Mouse (Mus musculus) testis, adult 2 months (tissue): ENCODE measurements at regions not wholly inside any gene's neighbourhood (a gene's known extent, or its start where the extent isn't known, plus 50 kb on each side); places are given as distances from the start of the nearest gene placed in this dataset.

ENCODE experiments used
- H3K27ac ChIP-seq: fragments of 200-500 bp; 2 replicates; pipeline ENCODE4 v1.5.1; 2012; ENCODE audit warnings: low read depth, low read length; ENCODE audit not compliant: control insufficient read depth, insufficient read depth
- H3K27me3 ChIP-seq: fragments of 200-500 bp; 2 replicates; pipeline ENCODE4 v1.6.1; 2012; ENCODE audit warnings: mild to moderate bottlenecking, low read length, moderate library complexity; ENCODE audit not compliant: control insufficient read depth, insufficient read depth
- H3K36me3 ChIP-seq: fragments of 200-500 bp; 2 replicates; pipeline ENCODE4 v1.6.1; 2012; ENCODE audit warnings: mild to moderate bottlenecking, low read length; ENCODE audit not compliant: control insufficient read depth, insufficient read depth
- H3K4me1 ChIP-seq: fragments of 200-500 bp; 2 replicates; pipeline ENCODE4 v1.6.1; 2012; ENCODE audit warnings: low read length; ENCODE audit not compliant: control insufficient read depth, insufficient read depth
- H3K4me3 ChIP-seq: fragments of 200-500 bp; 2 replicates; pipeline ENCODE4 v1.5.1; 2012; ENCODE audit warnings: low read depth, mild to moderate bottlenecking, low read length, moderate library complexity, mixed read lengths; ENCODE audit not compliant: control insufficient read depth
- CTCF ChIP-seq: fragments of 200-500 bp; IDR thresholded peaks from 2 replicates; pipeline ENCODE4 v1.5.1; 2012; ENCODE audit warnings: low read depth, mild to moderate bottlenecking, inconsistent platforms, low read length, moderate library complexity; ENCODE audit not compliant: control insufficient read depth, insufficient read depth, insufficient replicate concordance
- POLR2A ChIP-seq: fragments of 200-500 bp; IDR thresholded peaks from 2 replicates; pipeline ENCODE4 v1.6.1; 2012; ENCODE audit warnings: low read depth, mild to moderate bottlenecking, inconsistent platforms, low read length, moderate library complexity; ENCODE audit not compliant: control insufficient read depth

DNA sequence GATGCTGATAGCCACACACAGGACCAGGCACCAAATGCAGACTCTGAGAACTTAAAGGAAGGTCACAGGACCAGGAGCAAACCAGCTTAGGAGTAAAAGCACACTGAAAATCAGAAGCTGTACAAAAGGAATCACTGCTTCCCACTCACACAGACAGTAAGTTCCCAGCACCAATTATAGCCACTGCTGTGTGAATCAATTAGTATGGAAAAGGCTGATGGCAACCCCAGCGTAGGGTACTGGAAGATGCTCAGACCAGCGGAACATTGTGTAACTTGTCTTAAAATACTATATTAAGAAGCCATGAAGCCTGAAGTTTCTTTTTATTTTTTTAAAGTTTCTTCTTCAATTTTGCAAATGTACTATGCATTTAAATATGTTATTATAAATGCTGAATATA, 115.8 kb downstream of the Lnpk start:
- H3K36me3 ChIP-seq = no peaks in the 10 kb centered on the region
- TF ChIP-seq POLR2A = no peak
- TF ChIP-seq CTCF = no peak
- H3K4me1 ChIP-seq = no peaks in the 10 kb centered on the region
- H3K4me3 ChIP-seq = no peak overlapping the region
- H3K27me3 ChIP-seq = no peaks in the 10 kb centered on the region
- H3K27ac ChIP-seq = no peak overlapping the region

GRCm38 (mm10) chr2:74461211-74461844, 117.9 kb downstream of the Lnpk start:
- Histone ChIP-seq H3K4me3 (no peak overlapping the region), H3K27ac (no peak overlapping the region), H3K27me3 (no peaks in the 10 kb centered on the region), H3K36me3 (no peaks in the 10 kb centered on the region), H3K4me1 (no peaks in the 10 kb centered on the region)
- no peak for TF ChIP-seq CTCF
- TF ChIP-seq POLR2A = no peak

GRCm38 (mm10) chr2:74454431-74454830, 124.8 kb downstream of the Lnpk start:
- Histone ChIP-seq H3K27ac (no peak overlapping the region), H3K27me3 (no peaks in the 10 kb centered on the region), H3K4me3 (no peak overlapping the region), H3K36me3 (no peaks in the 10 kb centered on the region), H3K4me1 (no peaks in the 10 kb centered on the region)
- TF ChIP-seq POLR2A (no peak), CTCF (no peak)

GRCm38 (mm10) chr2:74452679-74453078, 126.6 kb downstream of the Lnpk start:
- no peaks in the 10 kb centered on the region for H3K36me3 ChIP-seq
- H3K4me1 ChIP-seq = no peaks in the 10 kb centered on the region
- H3K4me3 ChIP-seq = no peak overlapping the region
- H3K27ac ChIP-seq = no peak overlapping the region
- TF ChIP-seq CTCF = no peak
- TF ChIP-seq POLR2A = no peak
- H3K27me3 ChIP-seq = no peaks in the 10 kb centered on the region

- Histone ChIP-seq H3K4me3 (no peak overlapping the region), H3K27me3 (no peaks in the 10 kb centered on the region), H3K27ac (no peak overlapping the region), H3K4me1 (no peaks in the 10 kb centered on the region), H3K36me3 (no peaks in the 10 kb centered on the region)
- no peak for TF ChIP-seq CTCF
- TF ChIP-seq POLR2A = no peak
These were observed 127.7 kb downstream of the Lnpk start for GRCm38 (mm10) chr2:74451578-74451977.

- H3K4me3 ChIP-seq = no peak overlapping the region
- TF ChIP-seq CTCF (no peak), POLR2A (no peak)
- no peaks in the 10 kb centered on the region for H3K4me1 ChIP-seq
- H3K27me3 ChIP-seq = no peaks in the 10 kb centered on the region
- no peaks in the 10 kb centered on the region for H3K36me3 ChIP-seq
- H3K27ac ChIP-seq = no peak overlapping the region
These were observed 128.2 kb downstream of the Lnpk start for GRCm38 (mm10) chr2:74451038-74451437.

DNA sequence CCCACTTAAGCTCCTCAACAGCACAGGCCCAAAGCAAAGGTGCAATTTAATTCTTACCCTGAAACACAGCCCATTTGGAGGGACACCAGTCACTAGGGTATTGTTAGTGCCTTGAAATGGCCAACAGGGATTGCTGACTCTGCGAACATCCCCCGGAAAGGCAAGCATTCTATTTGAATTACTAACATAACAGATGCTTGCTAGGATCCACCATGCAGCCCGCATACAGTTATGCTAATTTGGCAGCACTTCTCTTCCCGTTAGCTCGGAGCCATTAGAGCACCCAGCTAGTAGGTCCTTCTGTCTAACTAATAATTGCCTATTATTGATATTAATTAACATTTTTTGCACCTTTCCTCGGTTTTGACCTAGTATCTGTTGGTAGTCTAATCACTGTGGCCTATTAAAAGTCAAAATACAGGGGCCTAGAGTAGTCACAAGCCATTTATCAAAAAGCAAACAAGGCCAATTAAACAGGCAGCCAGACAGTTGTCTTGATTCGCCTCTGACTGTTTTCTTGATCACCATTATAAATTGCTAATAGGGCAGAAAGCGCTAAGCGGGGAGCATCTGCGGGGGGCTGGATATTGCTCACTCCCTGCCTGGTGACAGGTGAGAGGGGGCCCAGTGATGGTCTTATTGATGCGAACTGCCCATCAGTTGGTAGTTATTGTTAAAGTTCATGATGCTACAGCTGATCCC, 129.0 kb downstream of the Lnpk start:
- Histone ChIP-seq H3K36me3 (no peaks in the 10 kb centered on the region), H3K27me3 (no peaks in the 10 kb centered on the region), H3K27ac (no peak overlapping the region), H3K4me1 (no peaks in the 10 kb centered on the region), H3K4me3 (no peak overlapping the region)
- TF ChIP-seq POLR2A = no peak
- TF ChIP-seq CTCF = no peak
